Mouse (Mus musculus) lung, embryonic 14.5 days (tissue): Measurements from ENCODE around the gene Klhl22. TPM values are rescaled to one million over a fixed set of nuclear protein-coding genes. Genes with fewer than 3 reads are reported as not detected.
A peak's percentile ranks its signal among the peaks of the same experiment; 100 is the strongest.

Experiments used
- ATAC-seq: fragments of 200-750 bp; cut with Nextera tagmentation; 2 replicates; pipeline ENCODE4 v1.8.0; 2017; ENCODE audit warnings: mild to moderate bottlenecking, moderate TSS enrichment, moderate library complexity; ENCODE audit not compliant: insufficient read depth
- DNase-seq: peaks from one replicate; pipeline ENCODE4 v3.0.0-alpha.2; 2015
- H3K27ac ChIP-seq: fragments of 300-500 bp; sonication (generic); 2 replicates; pipeline ENCODE4 v1.5.1; 2014; ENCODE audit warnings: low read depth, mild to moderate bottlenecking, moderate library complexity
- H3K27me3 ChIP-seq: fragments of 300-500 bp; sonication (generic); 2 replicates; pipeline ENCODE4 v1.6.1; 2014; ENCODE audit warnings: low read length, control low read depth; ENCODE audit not compliant: insufficient read depth
- H3K36me3 ChIP-seq: fragments of 300-500 bp; sonication (generic); 2 replicates; pipeline ENCODE4 v1.6.1; 2014; ENCODE audit warnings: control low read depth; ENCODE audit not compliant: insufficient read depth
- H3K4me1 ChIP-seq: fragments of 300-500 bp; sonication (generic); 2 replicates; pipeline ENCODE4 v1.6.1; 2014; ENCODE audit warnings: antibody characterized with exemption, control low read depth; ENCODE audit not compliant: insufficient read depth
- H3K4me2 ChIP-seq: fragments of 300-500 bp; sonication (generic); 2 replicates; pipeline ENCODE4 v1.6.1; 2014; ENCODE audit warnings: mild to moderate bottlenecking
- H3K4me3 ChIP-seq: fragments of 300-500 bp; sonication (generic); 2 replicates; pipeline ENCODE4 v1.5.1; 2014; ENCODE audit warnings: low read depth, low read length
- H3K9ac ChIP-seq: fragments of 300-500 bp; sonication (generic); 2 replicates; pipeline ENCODE4 v1.6.1; 2014
- H3K9me3 ChIP-seq: fragments of 300-500 bp; sonication (generic); 2 replicates; pipeline ENCODE4 v1.6.1; 2016; ENCODE audit warnings: low read depth, low read length, control low read depth
- CTCF ChIP-seq: IDR thresholded peaks from 2 replicates; pipeline ENCODE4 v1.5.1; 2016; ENCODE audit warnings: antibody characterized with exemption, low read depth
- WGBS: fragments of 180-500 bp; shearing (Covaris S2); extraction: QIAGEN DNeasy Blood & Tissue Kit; methylation state at CpG from one replicate; pipeline ENCODE4 v1.1.7; 2014; 5-methylcytosine and 5-hydroxymethylcytosine counted together
- polyA plus RNA-seq: library from polyadenylated mRNA; unstranded; fragments of >200 nt; fragmentation: Nextera tagmentation; extraction: Ambion mirVana; gene quantifications from 2 replicates; pipeline ENCODE4 v1.2.1, GENCODE M21; 2014

Klhl22 gene
- polyA plus RNA-seq, 1 experiment from 2014 or later, result 70.7 TPM

GRCm38 (mm10) chr16:17815411-17816402, 56.3 kb downstream of the Klhl22 start:
- peaks cover 10% of the 10 kb centered on the region; the same call in 1 of the 2 replicates for H3K27me3 ChIP-seq
- peak; percentile 87 for DNase-seq
- peak overlapping the region; percentile 44 for H3K4me3 ChIP-seq
- H3K9me3 ChIP-seq, result no peaks in the 10 kb centered on the region
- 2% methylated on average over 62 of the region's 63 CpGs for WGBS
- no peak overlapping the region for H3K27ac ChIP-seq
- TF ChIP-seq CTCF, result peak; percentile 99
- peak; percentile 85 for ATAC-seq
- H3K36me3 ChIP-seq, result no peaks in the 10 kb centered on the region
- peak overlapping the region; percentile 87 for H3K4me2 ChIP-seq
- peak overlapping the region; percentile 52 for H3K9ac ChIP-seq
- no peaks in the 10 kb centered on the region for H3K4me1 ChIP-seq

- DNase-seq, result no peak
- Histone ChIP-seq H3K9ac (no peak overlapping the region), H3K4me3 (no peak overlapping the region), H3K36me3 (no peaks in the 10 kb centered on the region), H3K4me2 (no peak overlapping the region), H3K9me3 (no peaks in the 10 kb centered on the region), H3K27me3 (peaks cover 10% of the 10 kb centered on the region; the same call in 1 of the 2 replicates), H3K27ac (no peak overlapping the region), H3K4me1 (no peaks in the 10 kb centered on the region)
- TF ChIP-seq CTCF, result no peak
- WGBS, result 84% methylated on average over 8 of the region's 8 CpGs
- no peak for ATAC-seq
Observed at GRCm38 (mm10) chr16:17816528-17816927, 57.1 kb downstream of the Klhl22 start.

- no peak for TF ChIP-seq CTCF
- WGBS, result 70% methylated on average over 2 of the region's 2 CpGs
- no peak for DNase-seq
Observed at GRCm38 (mm10) chr16:17826500-17826899, 67.1 kb downstream of the Klhl22 start.

GRCm38 (mm10) chr16:17828229-17828628, 68.8 kb downstream of the Klhl22 start:
- Histone ChIP-seq H3K4me1 (0 out of 2 replicates have a peak, but pooled peaks cover 3% of the 10 kb centered on the region), H3K27ac (no peak overlapping the region), H3K27me3 (peaks cover 28% of the 10 kb centered on the region), H3K4me3 (no peak overlapping the region), H3K4me2 (no peak overlapping the region), H3K9ac (no peak overlapping the region), H3K36me3 (no peaks in the 10 kb centered on the region), H3K9me3 (no peaks in the 10 kb centered on the region)
- WGBS, result 73% methylated on average over 2 of the region's 2 CpGs
- DNase-seq (no peak), ATAC-seq (no peak)
- TF ChIP-seq CTCF, result no peak

More at GRCm38 (mm10) chr16:17826500-17826899, 67.1 kb downstream of the Klhl22 start:
- H3K9me3 ChIP-seq, result no peaks in the 10 kb centered on the region
- H3K36me3 ChIP-seq, result no peaks in the 10 kb centered on the region
- no peak overlapping the region for H3K9ac ChIP-seq
- H3K27ac ChIP-seq, result no peak overlapping the region
- no peak overlapping the region for H3K4me3 ChIP-seq
- no peak overlapping the region for H3K4me2 ChIP-seq
- no peaks in the 10 kb centered on the region for H3K4me1 ChIP-seq
- H3K27me3 ChIP-seq, result peaks cover 11% of the 10 kb centered on the region
- no peak for ATAC-seq

- no peak overlapping the region for H3K4me3 ChIP-seq
- H3K4me2 ChIP-seq, result no peak overlapping the region
- 0 out of 2 replicates have a peak, but pooled peaks cover 5% of the 10 kb centered on the region for H3K4me1 ChIP-seq
- no peak overlapping the region for H3K27ac ChIP-seq
- no peaks in the 10 kb centered on the region for H3K36me3 ChIP-seq
- H3K9ac ChIP-seq, result no peak overlapping the region
- ATAC-seq, result no peak
- 73% methylated on average over 3 of the region's 3 CpGs for WGBS
- peaks cover 33% of the 10 kb centered on the region for H3K27me3 ChIP-seq
- TF ChIP-seq CTCF, result no peak
- no peak for DNase-seq
- no peaks in the 10 kb centered on the region for H3K9me3 ChIP-seq
Observed at GRCm38 (mm10) chr16:17828867-17829266, 69.4 kb downstream of the Klhl22 start.

- WGBS, result 63% methylated on average over 10 of the region's 10 CpGs
- Histone ChIP-seq H3K36me3 (no peaks in the 10 kb centered on the region), H3K9me3 (no peaks in the 10 kb centered on the region), H3K4me3 (no peak overlapping the region), H3K9ac (no peak overlapping the region), H3K27me3 (peaks cover 50% of the 10 kb centered on the region), H3K27ac (no peak overlapping the region), H3K4me1 (0 out of 2 replicates have a peak, but pooled peaks cover 5% of the 10 kb centered on the region), H3K4me2 (no peak overlapping the region)
- DNase-seq, result no peak
- no peak for TF ChIP-seq CTCF
- ATAC-seq, result no peak
Observed at GRCm38 (mm10) chr16:17830385-17831178, 71.2 kb downstream of the Klhl22 start.
